Mouse (Mus musculus) inflammation-experienced regulatory T-cells, adult 6 months (primary cell): ENCODE results near the gene Elovl3. TPM values are rescaled to one million over a fixed set of nuclear protein-coding genes. Genes with fewer than 3 reads are reported as not detected.
"Not testable (repeated sequence)": the region's sequence is repeated elsewhere in the genome, so short reads cannot be mapped to it uniquely, and the experiment has no call there.

Experiments used
- ATAC-seq: one replicate; pipeline ENCODE4 v1.8.0; 2017
- polyA plus RNA-seq, 3 experiments: library from polyadenylated mRNA; unstranded; fragments of 100-300 nt; shearing (Covaris generic); gene quantifications; one replicate each; pipeline ENCODE4 v1.2.1; 2017

The Elovl3 gene
- polyA plus RNA-seq, 3 experiments from 2014 or later: not detected

DNA sequence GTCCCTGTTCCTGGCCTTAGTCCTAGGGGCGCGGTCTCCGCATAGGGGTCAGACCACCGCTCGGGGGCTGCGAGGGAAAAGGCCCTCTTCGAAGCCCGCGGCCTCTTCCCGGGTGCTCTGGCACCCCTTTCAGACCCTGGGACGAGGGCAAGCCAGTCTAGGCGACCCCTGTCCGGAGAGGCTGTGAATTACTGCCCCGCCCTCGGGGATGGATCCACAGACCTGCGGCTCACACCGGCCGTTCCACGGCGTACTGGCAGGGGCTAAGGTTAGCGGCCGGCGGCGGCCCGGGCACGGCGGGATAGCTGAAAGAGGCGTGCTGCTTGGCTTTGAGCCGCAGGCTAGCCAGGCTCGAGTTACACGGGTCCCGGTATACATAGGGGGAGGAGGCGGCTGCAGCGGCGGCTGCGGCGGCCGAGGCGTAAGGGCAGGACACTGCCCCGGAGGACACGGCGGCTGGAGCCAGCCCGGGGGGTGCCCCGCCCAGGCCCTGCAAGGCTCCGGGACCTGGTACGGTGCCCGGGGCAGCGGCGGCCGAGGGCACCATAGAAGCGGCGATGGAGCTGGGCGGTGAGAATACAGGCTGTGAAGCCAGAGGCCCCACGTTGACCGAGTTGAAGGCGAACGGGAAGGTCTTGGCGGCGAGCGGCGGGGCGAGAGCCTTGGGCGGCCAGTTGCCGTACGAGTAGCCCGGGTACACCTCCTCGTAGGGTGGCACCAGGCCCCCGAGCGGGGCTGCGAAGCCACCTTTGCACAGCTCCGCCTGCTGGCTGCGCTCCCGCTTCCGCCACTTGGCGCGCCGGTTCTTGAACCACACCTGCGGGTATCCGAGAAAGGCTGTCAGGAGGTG, 4.3 kb downstream of the Elovl3 start:
- peak; percentile 70 for ATAC-seq

GRCm38 (mm10) chr19:46136639-46137580, 5.2 kb downstream of the Elovl3 start:
- ATAC-seq: peak; percentile 61

GRCm38 (mm10) chr19:46140324-46140723, 8.6 kb downstream of the Elovl3 start:
- ATAC-seq: no peak

GRCm38 (mm10) chr19:46141091-46141490, 9.4 kb downstream of the Elovl3 start:
- no peak for ATAC-seq

DNA sequence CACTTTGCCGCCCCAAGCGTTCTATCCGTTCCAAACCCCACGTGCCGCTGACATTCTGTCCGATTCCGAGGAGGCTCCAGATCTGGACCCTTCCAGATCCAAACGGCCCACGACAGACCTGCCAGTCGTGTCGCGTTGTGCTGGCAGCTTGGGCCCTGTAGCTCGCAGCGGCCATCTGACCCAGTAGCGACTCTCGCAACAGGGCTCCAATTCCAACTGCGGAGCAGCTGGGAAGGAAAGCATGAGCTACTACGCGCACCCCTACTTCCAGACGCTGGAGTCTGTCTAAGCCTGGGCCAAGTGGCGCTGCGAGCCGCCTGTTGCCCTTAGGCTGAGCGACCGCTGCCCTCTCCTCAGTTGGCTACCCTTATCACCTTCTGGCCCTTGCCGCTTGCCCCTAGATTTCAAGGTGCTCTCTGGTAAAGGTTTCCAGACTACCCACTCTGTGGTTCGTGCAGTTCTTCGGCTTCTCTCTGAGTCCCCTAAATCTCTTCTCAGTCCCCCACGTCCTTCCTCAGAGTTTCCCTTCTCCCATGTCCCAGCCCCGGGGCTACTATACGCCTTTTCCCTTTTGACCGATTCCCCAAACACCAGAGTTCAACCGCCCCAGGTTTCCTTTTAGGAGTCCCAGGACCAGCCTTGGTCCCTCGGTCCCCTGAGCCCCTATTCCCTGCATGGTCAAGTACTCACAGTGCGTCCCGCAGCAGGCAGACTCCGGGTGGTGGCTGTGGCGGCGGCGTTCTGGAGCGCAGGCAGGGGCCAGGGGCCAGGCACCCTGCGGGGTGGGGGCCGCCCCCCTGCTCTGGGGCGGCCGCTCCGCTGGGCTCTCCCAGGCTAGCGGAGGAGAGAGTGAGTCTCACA, 16.0 kb downstream of the Elovl3 start, which contains the start of gene Pitx3:
Gene Pitx3, minus strand, starts transcription at position 816 of the 861 bp plus-strand sequence.
- ATAC-seq: no peak

- ATAC-seq: no peak
These were observed 16.7 kb downstream of the Elovl3 start for GRCm38 (mm10) chr19:46148372-46148760.

- no peak for ATAC-seq
These were observed 17.4 kb downstream of the Elovl3 start for GRCm38 (mm10) chr19:46149091-46149490.

GRCm38 (mm10) chr19:46152127-46152803, 20.6 kb downstream of the Elovl3 start, which contains the start of gene Gbf1:
Gene Gbf1 (plus strand): TSS chr19:46152509.
- peak; percentile 98 for ATAC-seq

DNA sequence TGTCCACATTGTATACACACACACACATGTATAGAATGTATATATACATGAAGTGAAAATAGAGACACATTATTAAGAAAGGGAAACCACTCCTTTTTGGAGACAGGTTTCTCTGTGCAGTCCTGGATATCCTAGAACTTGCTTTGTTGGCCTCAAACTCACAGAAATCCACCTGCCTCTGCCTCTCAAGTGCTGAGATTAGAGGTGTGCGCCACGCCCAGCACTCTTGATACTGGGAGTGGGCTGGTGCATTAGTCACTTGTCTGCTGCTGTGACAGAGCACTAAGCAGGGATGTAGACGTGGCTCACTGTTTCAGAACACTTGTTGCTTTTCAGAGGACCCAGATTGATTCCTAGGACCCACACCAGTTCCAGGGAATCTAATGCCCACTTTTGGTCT, 34.3 kb downstream of the Elovl3 start:
- no peak for ATAC-seq

- ATAC-seq: not testable (repeated sequence)
These were observed 35.5 kb downstream of the Elovl3 start for GRCm38 (mm10) chr19:46167169-46167568.

GRCm38 (mm10) chr19:46169396-46169795, 37.7 kb downstream of the Elovl3 start:
- no peak for ATAC-seq

DNA sequence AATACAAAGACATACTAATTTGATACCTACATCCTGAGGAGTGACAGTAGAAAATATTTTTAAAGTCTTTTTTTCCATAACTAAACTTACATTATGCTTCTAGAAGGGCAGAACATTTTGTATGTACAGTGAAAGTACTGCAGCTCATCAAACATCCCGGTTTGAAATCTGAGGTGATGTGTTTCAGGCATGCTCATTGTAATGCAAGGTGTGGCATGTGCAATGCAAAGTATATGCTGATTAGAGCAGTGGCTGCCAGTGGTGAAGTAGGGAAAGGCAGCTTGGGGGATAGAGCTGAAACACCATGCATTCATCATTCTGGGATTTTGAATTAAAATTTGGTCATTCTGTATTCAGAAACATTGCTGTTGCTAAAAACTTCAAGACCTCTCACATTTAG, 38.2 kb downstream of the Elovl3 start:
- no peak for ATAC-seq

DNA sequence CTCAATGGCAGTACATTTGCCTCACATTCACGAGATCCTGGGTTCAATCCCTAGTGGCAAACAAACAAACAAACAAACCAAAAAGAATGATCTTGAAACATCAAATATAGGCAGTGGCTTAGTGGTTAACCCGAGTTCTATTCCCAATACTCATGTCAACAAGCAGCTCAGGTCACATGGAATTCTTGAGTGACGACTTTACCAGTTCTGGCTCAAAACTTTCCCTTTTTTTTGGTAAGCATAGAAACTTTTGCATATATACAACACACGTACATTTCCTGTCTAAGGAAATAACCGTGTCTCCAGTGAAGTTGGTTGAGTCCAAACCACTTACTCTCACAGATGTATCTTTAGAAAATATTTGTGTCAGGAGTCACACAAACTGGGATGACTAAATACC, 40.8 kb downstream of the Elovl3 start:
- no peak for ATAC-seq

- no peak for ATAC-seq
These were observed 43.5 kb downstream of the Elovl3 start for GRCm38 (mm10) chr19:46175173-46175572.

DNA sequence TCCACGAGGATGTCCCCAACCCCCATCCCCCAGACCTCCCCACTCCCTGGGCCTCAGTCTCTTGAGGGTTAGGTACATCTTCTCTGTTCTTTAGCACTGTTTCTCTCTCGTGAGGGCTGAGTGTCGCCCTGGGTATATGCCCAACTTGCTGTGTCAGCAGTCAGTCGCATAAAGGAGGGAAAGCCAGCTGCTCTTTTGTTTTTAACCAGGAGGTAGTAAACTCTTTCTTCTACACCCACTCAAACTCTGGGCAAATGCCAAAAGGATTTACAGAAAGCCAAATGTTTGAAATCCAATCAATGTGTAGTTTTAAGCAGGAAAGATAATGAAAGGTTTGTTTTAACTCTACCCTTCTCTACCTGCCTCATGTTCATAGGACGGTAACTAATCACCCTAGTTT, 45.3 kb downstream of the Elovl3 start:
- no peak for ATAC-seq

DNA sequence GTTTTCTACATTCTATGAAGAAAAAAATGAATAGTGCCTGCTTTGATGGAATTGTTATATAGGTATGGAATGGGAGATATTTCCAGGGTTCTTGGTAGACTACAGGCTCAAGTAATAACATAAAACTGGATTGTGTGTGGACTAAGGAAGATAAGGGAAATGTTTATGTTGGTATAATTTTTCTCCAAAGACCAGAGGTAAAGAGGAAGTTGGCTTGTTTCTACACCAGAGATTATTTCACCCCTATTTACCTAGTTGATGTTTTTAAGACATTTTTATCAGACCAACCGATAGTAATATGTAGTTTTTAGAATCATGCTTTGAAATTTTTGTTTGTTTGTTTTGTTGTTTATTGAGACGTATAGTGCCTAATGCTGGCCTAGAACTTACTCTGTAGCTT, 48.6 kb downstream of the Elovl3 start:
- ATAC-seq: no peak

GRCm38 (mm10) chr19:46182241-46182640, 50.5 kb downstream of the Elovl3 start:
- no peak for ATAC-seq
